Mouse (Mus musculus) CH12.LX (cell line): ENCODE results near the gene Tas1r1.

ENCODE experiments used
- POLR2A ChIP-seq: IDR thresholded peaks from 2 replicates; pipeline ENCODE4 v1.6.1; 2011; ENCODE audit warnings: low read depth, mild to moderate bottlenecking, improper control_type of control experiment, low read length
- RAD21 ChIP-seq: IDR thresholded peaks from 2 replicates; pipeline ENCODE4 v1.6.1; 2011; ENCODE audit warnings: low read depth, mild to moderate bottlenecking, low read length, improper control_type of control experiment, moderate library complexity
- UBTF ChIP-seq: IDR thresholded peaks from 2 replicates; pipeline ENCODE4 v1.6.1; 2012; ENCODE audit warnings: low read depth, mild to moderate bottlenecking, inconsistent platforms, low read length, improper control_type of control experiment, moderate library complexity

GRCm38 (mm10) chr4:152069245-152069644 lies 30.9 kb upstream of the Tas1r1 start:
- no peak for TF ChIP-seq UBTF
- no peak for TF ChIP-seq RAD21
- TF ChIP-seq POLR2A, result no peak
